Mouse (Mus musculus) adrenal gland, postnatal 10 days (tissue): ENCODE data around the gene Mesd. TPM values are rescaled to one million over a fixed set of nuclear protein-coding genes. Genes with fewer than 3 reads are reported as not detected.
A peak's percentile ranks its signal among the peaks of the same experiment; 100 is the strongest.

Source experiments
- DNase-seq: peaks from one replicate; pipeline ENCODE4 v3.0.0; 2021; ENCODE audit warnings: mixed read lengths
- long read RNA-seq, 2 experiments: library from polyadenylated mRNA; stranded (forward); transcript quantifications; one replicate each; pipeline ENCODE4 v2.0.0; 2021
- total RNA-seq, 2 experiments: library from RNA; stranded (reverse); gene quantifications; 2 replicates each; pipeline ENCODE4 v1.2.3; 2021

Mesd gene
- total RNA-seq: 10 to 100 TPM; 80.5 to 82.5 TPM
- long read RNA-seq, experiment 1, full-length matches to known transcripts: 126 of 143 reads
- long read RNA-seq, experiment 1, partial matches to known transcripts: 0 of 143 reads
- long read RNA-seq, experiment 1, other reads (novel, unspliced or antisense): 17 of 143 reads
- long read RNA-seq, experiment 2, full-length matches to known transcripts: 64 of 74 reads
- long read RNA-seq, experiment 2, partial matches to known transcripts: 0 of 74 reads
- long read RNA-seq, experiment 2, other reads (novel, unspliced or antisense): 10 of 74 reads

DNA sequence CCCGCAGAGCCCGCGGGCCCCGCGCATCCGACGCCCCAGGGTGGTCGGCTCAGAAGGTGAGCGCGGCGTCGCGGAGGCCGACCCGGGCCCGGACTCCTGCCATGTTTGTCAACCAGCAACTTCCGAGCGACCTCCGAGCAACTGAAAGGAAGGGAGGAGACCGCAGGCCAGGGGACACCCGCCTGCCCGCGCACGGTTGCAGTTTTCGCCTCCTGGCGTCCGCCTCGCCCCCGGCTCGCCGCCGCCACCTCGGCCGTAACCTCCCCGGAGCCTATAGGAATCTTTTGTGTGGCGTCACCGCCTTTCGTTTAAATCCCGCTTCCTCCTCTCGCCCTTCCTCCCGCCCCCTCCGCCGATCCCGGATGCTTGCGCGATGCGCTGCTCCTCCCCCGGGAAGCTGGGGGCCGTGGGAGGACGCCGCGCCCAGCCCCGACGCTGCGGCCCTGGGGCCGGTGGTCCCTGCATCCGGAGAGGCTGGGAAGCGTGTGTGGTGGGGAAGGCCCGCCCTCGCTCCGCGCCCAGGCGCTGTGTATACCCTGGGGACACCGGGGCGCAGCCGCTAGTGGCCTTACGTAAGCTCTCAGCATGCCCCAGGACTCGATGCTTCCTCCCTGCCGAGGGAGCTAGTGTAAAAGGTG, at the start of gene Mesd, which contains the start of gene Tlnrd1:
Gene Mesd, plus strand, starts transcription at position 446 of the 638 bp plus-strand sequence.
Gene Tlnrd1, minus strand, starts transcription at position 285 of the 638 bp plus-strand sequence.
- peak; percentile 91 for DNase-seq

GRCm38 (mm10) chr7:83838525-83839224, 45.6 kb upstream of the Mesd start:
- DNase-seq: no peak

- no peak for DNase-seq
Observed at GRCm38 (mm10) chr7:83840076-83840475, 44.2 kb upstream of the Mesd start.

- DNase-seq: no peak
Observed at GRCm38 (mm10) chr7:83842486-83843259, 41.6 kb upstream of the Mesd start.

GRCm38 (mm10) chr7:83844807-83845206, 39.5 kb upstream of the Mesd start:
- DNase-seq: no peak

GRCm38 (mm10) chr7:83847187-83848075, 36.8 kb upstream of the Mesd start:
- no peak for DNase-seq

DNA sequence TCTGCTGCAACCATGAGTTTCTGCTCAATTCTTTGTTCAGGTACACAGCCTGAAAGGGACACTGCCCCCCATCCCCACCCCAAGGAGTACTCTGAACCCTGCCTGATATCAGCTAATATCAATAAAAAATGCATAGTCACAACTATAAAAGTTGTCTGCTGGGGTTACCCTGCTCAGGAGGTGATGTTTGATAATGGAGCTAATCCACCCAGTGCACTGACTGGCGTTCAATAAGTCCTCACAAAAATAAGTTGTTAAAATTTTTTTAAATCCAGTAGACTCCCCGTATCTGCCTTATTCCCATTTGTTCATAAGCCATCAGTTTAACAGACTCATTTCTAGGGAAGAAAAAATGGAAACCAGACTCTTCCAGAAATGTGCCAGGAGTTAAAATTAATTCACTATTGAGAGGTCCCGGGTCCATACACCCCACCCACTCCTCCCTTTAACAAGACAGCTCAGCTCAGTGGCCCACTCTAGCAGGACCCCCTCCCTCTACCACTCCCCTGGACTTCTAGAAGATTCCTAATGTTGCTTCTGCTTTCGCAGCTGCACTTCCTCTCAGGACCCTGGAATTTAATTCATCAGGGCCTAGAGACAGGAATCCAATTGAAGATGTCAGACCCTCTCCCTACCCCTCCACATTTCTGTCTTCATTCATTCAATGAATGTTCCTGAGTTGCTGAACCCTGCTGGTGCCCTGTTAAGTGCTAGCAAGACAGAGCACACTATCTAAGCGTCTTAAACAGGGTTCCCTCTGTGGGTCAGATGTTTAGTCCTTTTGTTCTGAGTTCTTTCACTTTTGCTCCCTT, 32.5 kb upstream of the Mesd start:
- DNase-seq: no peak

DNA sequence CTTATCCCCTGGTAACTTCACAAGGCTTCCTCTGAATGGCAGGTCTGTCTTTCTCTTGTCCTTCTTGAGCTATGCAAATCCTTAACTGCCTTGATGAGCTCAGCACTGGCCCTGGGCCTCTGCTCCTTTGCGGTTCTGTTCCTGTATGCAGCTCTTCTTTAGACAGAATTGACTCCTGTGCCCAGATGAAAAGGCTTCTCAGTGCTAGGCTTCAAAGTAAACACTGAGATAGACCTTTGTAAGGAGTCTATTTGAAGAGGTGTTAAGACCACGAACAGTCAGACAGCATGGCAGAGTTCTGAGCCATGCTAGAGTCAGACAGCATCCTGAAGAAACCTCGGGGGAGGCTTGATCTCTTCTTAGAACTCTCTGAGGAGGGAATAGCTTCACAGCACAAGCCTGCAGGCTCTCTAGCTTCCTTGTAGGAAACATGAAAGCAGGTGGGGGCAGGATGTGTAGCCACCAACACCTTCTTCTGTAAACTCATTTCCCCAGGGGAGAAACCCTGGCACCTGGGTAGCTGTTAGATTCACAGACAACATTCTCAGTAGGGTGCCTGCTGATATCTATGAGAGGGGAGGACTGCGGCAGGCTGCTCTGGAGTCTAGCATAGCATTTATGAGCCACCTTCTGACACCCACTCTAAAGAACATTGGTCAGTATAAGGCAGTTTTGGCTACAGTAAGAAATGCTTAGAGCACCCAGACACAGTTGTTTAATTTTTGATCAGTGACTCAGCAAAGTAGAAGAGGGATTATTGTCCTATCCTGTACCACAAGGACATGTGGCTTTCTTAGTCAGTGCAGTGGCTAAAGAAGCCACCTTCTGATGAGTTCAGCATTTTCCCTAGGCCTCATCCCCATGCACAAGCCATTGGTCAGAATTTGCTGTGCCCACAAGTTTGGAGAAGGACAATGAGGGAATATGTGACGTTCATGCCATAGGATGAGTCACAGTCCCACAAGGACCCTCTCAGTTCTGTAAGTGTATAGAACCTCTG, 31.6 kb upstream of the Mesd start:
- no peak for DNase-seq

- DNase-seq: no peak
Observed at GRCm38 (mm10) chr7:83855203-83855602, 29.1 kb upstream of the Mesd start.

DNA sequence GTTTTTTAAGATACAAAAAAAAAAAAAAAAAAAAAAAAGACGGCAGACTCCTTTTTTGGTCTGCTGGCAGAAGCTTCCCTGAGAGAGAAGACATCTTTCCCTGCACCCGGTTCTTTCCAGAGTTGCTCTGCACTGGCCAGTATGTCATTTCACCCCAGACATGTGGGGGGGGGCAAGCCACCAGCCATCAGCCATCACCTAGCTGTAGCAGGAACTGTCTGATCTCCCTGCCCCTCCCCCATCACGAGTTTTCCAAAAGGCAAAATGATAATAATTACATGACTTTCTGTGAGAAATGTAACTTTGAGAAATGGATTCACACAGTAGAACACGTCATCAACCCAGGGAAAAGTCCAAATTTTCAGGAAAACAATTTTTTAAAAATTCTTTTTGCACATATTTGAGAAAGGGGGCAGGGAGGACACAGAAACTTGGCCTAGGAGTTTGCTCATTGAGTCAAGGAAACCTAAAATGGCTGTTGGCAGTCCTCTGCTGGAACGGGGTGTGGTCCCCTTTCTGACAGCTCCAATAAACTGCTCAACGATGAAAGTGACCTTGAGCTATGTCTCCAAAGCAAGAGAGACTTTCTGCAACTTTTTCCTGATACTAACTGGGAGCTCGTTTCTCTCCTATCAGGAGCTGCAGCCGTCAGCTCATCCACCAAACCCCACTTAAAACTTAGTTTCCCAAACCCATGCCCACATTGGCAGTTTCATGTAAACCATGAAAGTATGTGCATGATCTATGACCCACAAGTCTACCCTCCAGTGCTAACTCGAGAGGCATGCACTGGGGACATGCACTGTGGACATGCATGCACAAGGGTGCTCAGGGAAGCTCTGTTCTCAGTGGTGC, 27.7 kb upstream of the Mesd start:
- DNase-seq: no peak

- DNase-seq: no peak
Observed at GRCm38 (mm10) chr7:83857208-83857488, 27.1 kb upstream of the Mesd start.

DNA sequence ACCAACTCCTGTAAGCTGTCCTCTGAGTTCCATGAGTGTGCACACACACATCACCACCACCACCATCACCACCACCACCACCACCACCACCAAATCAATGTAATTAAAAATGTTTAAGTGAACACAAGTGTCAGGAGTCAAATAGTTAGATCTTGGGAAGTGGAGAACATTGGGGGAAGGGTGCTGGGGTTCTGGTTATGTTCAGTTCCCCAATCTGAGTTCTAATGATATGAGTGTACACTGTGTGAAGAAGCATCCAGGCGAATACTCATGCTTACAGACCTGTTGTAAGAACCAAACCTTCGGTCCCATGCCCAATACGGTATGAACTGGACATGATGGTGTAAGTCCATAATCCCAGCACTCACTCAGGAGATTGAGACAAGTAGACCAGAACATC, 26.3 kb upstream of the Mesd start:
- DNase-seq: no peak

DNA sequence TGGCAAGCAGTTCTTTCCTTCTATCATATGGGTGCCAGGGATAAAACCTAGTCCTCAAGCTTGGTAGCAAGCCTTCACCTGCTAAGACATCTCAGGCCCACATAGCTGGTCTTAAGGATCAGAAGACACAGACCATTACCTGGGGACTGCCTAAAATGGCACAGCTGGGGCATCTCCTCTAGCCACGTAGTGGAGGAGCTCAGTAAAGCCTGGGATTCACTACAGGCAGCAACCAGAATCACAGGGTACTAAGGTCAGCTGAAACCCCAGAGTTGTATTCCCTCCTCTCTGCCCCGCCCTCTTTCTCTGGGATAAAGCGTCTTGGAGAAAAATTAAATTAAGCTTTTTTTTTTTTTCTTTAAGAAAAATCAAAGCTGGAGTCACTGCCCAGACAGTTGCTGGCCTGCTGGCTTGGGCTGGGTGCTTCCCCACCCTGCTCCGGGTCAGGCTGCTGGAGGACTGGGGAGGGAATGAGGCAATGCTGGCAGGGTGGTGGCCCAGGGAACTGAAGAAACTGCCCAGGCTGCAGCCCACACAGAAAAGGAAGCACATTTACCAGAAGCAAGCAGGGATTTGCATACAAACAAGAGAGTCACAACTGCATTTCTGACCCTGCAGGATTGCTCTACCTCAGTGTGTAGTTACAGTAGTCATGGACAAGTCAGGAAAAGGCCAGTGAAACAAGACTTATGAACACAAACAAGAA, 24.7 kb upstream of the Mesd start:
- peak; percentile 59 for DNase-seq

DNA sequence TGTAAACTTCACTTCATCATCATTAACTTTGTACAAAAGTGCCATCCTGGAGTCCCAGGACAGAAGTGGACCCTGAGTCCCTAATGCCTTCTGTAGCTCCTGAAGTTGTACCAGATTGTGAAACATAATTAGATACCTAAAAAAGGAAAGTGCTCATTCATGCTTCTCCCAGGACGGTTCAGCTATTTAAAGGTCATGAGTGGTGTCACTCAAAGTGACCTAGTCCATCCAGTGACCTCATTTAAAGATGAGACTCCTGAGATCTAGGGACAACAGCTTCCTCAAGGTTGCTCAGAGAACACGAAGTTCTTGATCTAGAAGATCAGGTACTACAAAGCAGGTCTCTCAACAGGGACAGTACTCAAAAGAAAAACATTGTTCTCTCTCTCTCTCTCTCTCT, 20.7 kb upstream of the Mesd start:
- DNase-seq: no peak

DNA sequence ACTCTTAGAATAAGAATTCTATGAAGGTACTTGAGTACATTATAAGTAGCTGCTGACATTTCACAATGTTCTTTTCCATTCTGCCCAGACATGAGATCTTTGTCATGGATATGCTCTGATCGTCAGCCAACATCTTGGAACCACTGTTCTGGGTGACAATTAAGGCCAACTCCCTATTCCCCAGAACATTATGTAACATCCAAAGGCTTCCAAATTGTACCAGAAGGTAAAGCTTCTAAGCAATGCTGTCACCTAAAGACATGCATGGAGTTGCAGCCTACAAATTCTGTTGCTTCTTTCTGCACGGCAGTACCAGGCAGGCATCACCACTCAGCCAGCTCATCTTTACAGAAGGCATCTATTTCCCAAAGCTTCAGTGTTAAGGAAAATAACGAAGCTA, 16.1 kb upstream of the Mesd start:
- DNase-seq: peak; percentile 26

DNA sequence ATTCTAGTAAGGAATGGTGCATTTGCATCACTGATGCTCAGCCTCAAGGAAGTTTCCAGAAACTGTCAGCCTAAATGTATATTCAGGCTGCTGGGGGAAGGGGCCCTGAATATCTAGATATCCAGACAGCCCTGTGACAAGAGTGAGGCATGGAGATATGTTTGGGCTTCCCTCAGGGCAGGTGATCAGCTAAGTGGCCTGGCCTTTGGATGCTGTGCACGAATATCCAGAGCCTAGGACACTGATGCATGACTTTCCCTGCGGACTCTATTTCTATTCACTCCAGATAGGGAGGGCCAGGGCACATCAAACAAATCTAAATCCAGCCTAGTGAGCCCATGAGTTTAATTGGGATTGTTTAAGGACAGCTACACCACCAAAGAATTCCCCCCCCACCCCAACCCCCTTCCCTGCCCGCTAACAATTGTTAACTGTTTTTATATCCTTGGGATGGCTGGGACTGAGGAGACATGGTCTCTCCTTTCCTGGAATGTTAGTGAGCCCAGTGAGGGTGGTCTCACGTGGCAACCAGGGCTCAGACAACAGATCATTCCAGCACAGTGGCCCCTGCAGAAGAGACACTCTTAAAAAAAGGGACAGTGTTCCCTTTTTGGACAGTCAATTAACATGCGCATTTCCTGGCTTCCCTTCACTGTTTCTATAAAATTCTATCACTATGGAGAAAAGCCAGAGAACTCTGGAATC, 14.3 kb upstream of the Mesd start:
- DNase-seq: no peak

GRCm38 (mm10) chr7:83877088-83877487, 7.2 kb upstream of the Mesd start:
- no peak for DNase-seq
